9 mouse cellular contexts compared by ENCODE assay signal in the genomic region with DNA sequence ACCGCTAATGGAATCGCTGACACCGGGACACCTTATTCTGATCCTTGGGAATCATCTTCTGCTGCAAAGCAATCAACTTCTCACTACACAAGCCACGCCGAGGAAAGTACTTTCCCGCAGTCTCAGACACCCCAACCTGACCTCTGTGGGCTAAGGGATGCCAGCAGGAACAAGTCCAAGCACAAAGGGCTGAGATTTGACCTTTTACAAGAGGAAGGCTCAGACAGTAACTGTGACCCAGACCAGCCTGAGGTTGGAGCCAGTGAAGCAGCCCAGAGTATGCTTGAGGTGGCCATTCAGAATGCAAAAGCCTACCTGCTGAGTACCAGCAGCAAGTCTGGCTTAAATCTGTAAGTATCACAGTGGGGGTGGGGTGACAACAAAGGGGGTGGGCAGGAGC. TPM values are rescaled to one million over a fixed set of nuclear protein-coding genes. Genes with fewer than 3 reads are reported as not detected.
A peak's percentile ranks its signal among the peaks of the same experiment; 100 is the strongest.
DNase-seq lines count a peak whose midpoint lies in the region; ATAC-seq lines count a peak whose summit lies in the region.
"Had no signal": no experiment of that assay in that cellular context is flagged by ENCODE, and none has a peak within 500 bp of the region (broad histone marks: within the 10 kb centered on the region; RNA-seq: fewer than 3 reads in every experiment).

No protein-coding gene starts in this region.

- H3K9ac ChIP-seq in liver, embryonic 11.5 days (ENCODE audit: low read depth, low read length) = no peak overlapping the region

- H3K27ac ChIP-seq in liver, embryonic 11.5 days (ENCODE audit: low read depth, low read length) = no peak overlapping the region

- H3K36me3 ChIP-seq in liver, embryonic 11.5 days (ENCODE audit: control insufficient read depth, insufficient read depth, low read length) = no peaks in the 10 kb centered on the region

- peak overlapping the region; percentile 36; the same call in 1 of the 2 replicates for H3K4me3 ChIP-seq in liver, embryonic 11.5 days (ENCODE audit: low read depth, low read length)

- 5% methylated on average over 6 of the region's 6 CpGs for WGBS in liver, embryonic 11.5 days

- no peaks in the 10 kb centered on the region for H3K27me3 ChIP-seq in liver, embryonic 11.5 days (replicated peaks; ENCODE audit: control insufficient read depth, insufficient read depth, low read length)

- H3K9me3 ChIP-seq in liver, embryonic 11.5 days (ENCODE audit: control insufficient read depth, low read length) = no peaks in the 10 kb centered on the region

- ATAC-seq in liver, embryonic 11.5 days (replicated peaks; ENCODE audit: low FRiP score) = no peak
- ATAC-seq in erythroblast, adult 5-6 weeks (replicated peaks; ENCODE audit: low FRiP score, poor library complexity, severe bottlenecking) = no peak

- no peaks in the 10 kb centered on the region for H3K4me1 ChIP-seq in liver, embryonic 11.5 days (replicated peaks; ENCODE audit: control insufficient read depth, insufficient read depth, low read length)

- peak overlapping the region; percentile 64 for H3K4me2 ChIP-seq in liver, embryonic 11.5 days

- peak; percentile 8 for DNase-seq in adrenal gland, postnatal 14 days
- no peak for DNase-seq in adrenal gland, postnatal 4 days (ENCODE audit: low spot score in 2 of 2)
- DNase-seq in urinary bladder, postnatal 25 days (ENCODE audit: low spot score) = peak; percentile 3
- DNase-seq in urinary bladder, postnatal 10 days (ENCODE audit: low spot score) = no peak
- no peak for DNase-seq in liver, embryonic 11.5 days (ENCODE audit: low spot score)
- DNase-seq in right cerebral cortex, postnatal 14 days = no peak
- DNase-seq in frontal cortex, postnatal 25 days (ENCODE audit: low spot score in 2 of 2) = no peak

RNA-seq across cellular contexts. Expression of a gene that starts 0.6 kb away (rescaled TPM):
- total RNA-seq in adrenal gland, postnatal 14 days (2021) = 0.15 TPM in 1 of 2 replicates, not detected in the other
- under 1 TPM; 0.31 to 0.90 TPM for total RNA-seq in adrenal gland, postnatal 4 days (2021)
- polyA plus RNA-seq in liver, embryonic 11.5 days (2014; fragmentation: Nextera tagmentation; extraction: Ambion mirVana) = 0.04 TPM in 1 of 2 replicates, not detected in the other
- not detected in 2 replicates for total RNA-seq in erythroblast, adult 5-6 weeks (2015; ENCODE audit: low replicate concordance)
- total RNA-seq in erythroblast, adult 5-6 weeks (2017; ENCODE audit: low replicate concordance) = not detected in 2 replicates
- polyA plus RNA-seq: erythroblast, embryonic 14.5 days had no signal

RNA-seq across cellular contexts. Expression of a gene that starts 45.6 kb away (rescaled TPM):
- total RNA-seq in adrenal gland, postnatal 14 days (2021) = 13.3 and 16.8 TPM in 2 replicates
- 10 to 100 TPM; 29.1 to 29.5 TPM for total RNA-seq in adrenal gland, postnatal 4 days (2021)
- polyA plus RNA-seq in liver, embryonic 11.5 days (2014; fragmentation: Nextera tagmentation; extraction: Ambion mirVana) = 15.0 and 16.6 TPM in 2 replicates
- 38.9 and 73.4 TPM in 2 replicates for total RNA-seq in erythroblast, adult 5-6 weeks (2015; ENCODE audit: low replicate concordance)
- total RNA-seq in erythroblast, adult 5-6 weeks (2017; ENCODE audit: low replicate concordance) = 43.5 and 53.0 TPM in 2 replicates

RNA-seq across cellular contexts. Expression of a gene that starts 48.0 kb away (rescaled TPM):
- total RNA-seq in adrenal gland, postnatal 14 days (2021) = not detected in 2 replicates
- not detected for total RNA-seq in adrenal gland, postnatal 4 days (2021)
- not detected in 2 replicates for polyA plus RNA-seq in liver, embryonic 11.5 days (2014; fragmentation: Nextera tagmentation; extraction: Ambion mirVana)
- not detected in 2 replicates for total RNA-seq in erythroblast, adult 5-6 weeks (2015; ENCODE audit: low replicate concordance)
- not detected in 2 replicates for total RNA-seq in erythroblast, adult 5-6 weeks (2017; ENCODE audit: low replicate concordance)
- polyA plus RNA-seq: erythroblast, embryonic 14.5 days had no signal

Comparison
In these comparisons a context has a peak if more than half of its experiments do, and no peak if none do; other contexts are left out.
1. DNase-seq: peak in adrenal gland, postnatal 14 days (single experiment) and urinary bladder, postnatal 25 days (single experiment); none in adrenal gland, postnatal 4 days (0 of 2), urinary bladder, postnatal 10 days (single experiment), liver, embryonic 11.5 days (single experiment), right cerebral cortex, postnatal 14 days (single experiment) and frontal cortex, postnatal 25 days (0 of 2).